Mouse (Mus musculus) MEL (cell line): ENCODE measurements at regions not wholly inside any gene's neighbourhood (a gene's known extent, or its start where the extent isn't known, plus 50 kb on each side); places are given as distances from the start of the nearest gene placed in this dataset.

Experiments
- DNase-seq: peaks from one replicate; pipeline ENCODE4 v3.0.0; 2011; ENCODE audit warnings: low read depth, low spot score
- H3K27ac ChIP-seq: 2 replicates; pipeline ENCODE4 v1.5.1; 2012; ENCODE audit warnings: low read depth, mild to moderate bottlenecking, control low read depth, low read length, moderate library complexity; ENCODE audit not compliant: control insufficient read depth
- H3K27me3 ChIP-seq, 2 experiments: fragments of 150-350 bp in 1 of 2; sonication (generic) in 1 of 2; 2 replicates each; pipeline ENCODE4 v1.6.1; 2012; ENCODE audit warnings: low read length in 2 of 2, mild to moderate bottlenecking in 2 of 2, improper control_type of control experiment in 1 of 2, moderate library complexity in 1 of 2; ENCODE audit not compliant: insufficient read depth in 2 of 2, control insufficient read depth in 1 of 2
- H3K36me3 ChIP-seq, 2 experiments: 2 replicates each; pipeline ENCODE4 v1.6.1; 2012 to 2014; ENCODE audit warnings: low read length in 2 of 2, improper control_type of control experiment in 1 of 2, inconsistent platforms in 1 of 2, mild to moderate bottlenecking in 1 of 2; ENCODE audit not compliant: insufficient read depth in 2 of 2, control insufficient read depth in 1 of 2
- H3K4me1 ChIP-seq, 2 experiments: fragments of 150-350 bp in 1 of 2; sonication (generic) in 1 of 2; 2 replicates each; pipeline ENCODE4 v1.6.1; 2012; ENCODE audit warnings: low read length in 2 of 2, improper control_type of control experiment in 1 of 2, mild to moderate bottlenecking in 1 of 2; ENCODE audit not compliant: insufficient read depth in 2 of 2, control insufficient read depth in 1 of 2
- H3K4me3 ChIP-seq, 2 experiments: fragments of 150-350 bp in 1 of 2; sonication (generic) in 1 of 2; 2 replicates each; pipeline ENCODE4 v1.5.1; 2012; ENCODE audit warnings: low read depth in 2 of 2, low read length in 2 of 2, mild to moderate bottlenecking in 2 of 2, moderate library complexity in 2 of 2, control low read depth in 1 of 2, improper control_type of control experiment in 1 of 2; ENCODE audit not compliant: control insufficient read depth in 1 of 2, insufficient read depth in 1 of 2
- H3K79me2 ChIP-seq: 2 replicates; pipeline ENCODE4 v1.6.1; 2012; ENCODE audit warnings: mild to moderate bottlenecking, low read length, moderate library complexity; ENCODE audit not compliant: control insufficient read depth, poor library complexity, insufficient read depth
- H3K9ac ChIP-seq: 2 replicates; pipeline ENCODE4 v1.6.1; 2012; ENCODE audit warnings: low read depth, mild to moderate bottlenecking, control low read depth, low read length, moderate library complexity; ENCODE audit not compliant: control insufficient read depth, poor library complexity, severe bottlenecking
- H3K9me3 ChIP-seq: fragments of 150-350 bp; sonication (generic); replicated peaks from 2 replicates; pipeline ENCODE4 v1.6.1; 2012; ENCODE audit warnings: mild to moderate bottlenecking, low read length, improper control_type of control experiment, moderate library complexity; ENCODE audit not compliant: insufficient read depth
- BHLHE40 ChIP-seq: IDR thresholded peaks from 2 replicates; pipeline ENCODE4 v1.6.1; 2012; ENCODE audit warnings: low read depth, mild to moderate bottlenecking, inconsistent platforms, low read length, improper control_type of control experiment, borderline replicate concordance
- CHD2 ChIP-seq: IDR thresholded peaks from 2 replicates; pipeline ENCODE4 v1.6.1; 2011; ENCODE audit warnings: low read length, improper control_type of control experiment
- CTCF ChIP-seq, 3 experiments: IDR thresholded peaks in 2 of 3; conservative IDR thresholded peaks in 1 of 3; 2 replicates each; pipeline ENCODE4 v1.5.1; 2011 to 2012; ENCODE audit warnings: low read length in 3 of 3, low read depth in 2 of 3, mild to moderate bottlenecking in 2 of 3, improper control_type of control experiment in 1 of 3, inconsistent platforms in 1 of 3, mixed read lengths in 1 of 3, moderate library complexity in 1 of 3; ENCODE audit not compliant: control insufficient read depth in 1 of 3, insufficient read depth in 1 of 3, poor library complexity in 1 of 3, severe bottlenecking in 1 of 3
- E2F4 ChIP-seq: IDR thresholded peaks from 2 replicates; pipeline ENCODE4 v1.6.1; 2011; ENCODE audit warnings: low read depth, low read length, improper control_type of control experiment, borderline replicate concordance
- ELF1 ChIP-seq: IDR thresholded peaks from 2 replicates; pipeline ENCODE4 v1.6.1; 2014; ENCODE audit warnings: low read depth, mild to moderate bottlenecking, inconsistent platforms, low read length, improper control_type of control experiment, moderate library complexity
- ETS1 ChIP-seq: IDR thresholded peaks from 2 replicates; pipeline ENCODE4 v1.6.1; 2012; ENCODE audit warnings: low read depth, mild to moderate bottlenecking, inconsistent platforms, low read length, improper control_type of control experiment, moderate library complexity
- GABPA ChIP-seq: IDR thresholded peaks from 2 replicates; pipeline ENCODE4 v1.6.1; 2012; ENCODE audit warnings: low read depth, mild to moderate bottlenecking, inconsistent platforms, low read length, improper control_type of control experiment, moderate library complexity
- GATA1 ChIP-seq: IDR thresholded peaks from 2 replicates; pipeline ENCODE4 v1.6.1; 2011; ENCODE audit warnings: low read depth, low read length, improper control_type of control experiment
- HCFC1 ChIP-seq: IDR thresholded peaks from 2 replicates; pipeline ENCODE4 v1.6.1; 2012; ENCODE audit warnings: low read depth, mild to moderate bottlenecking, inconsistent platforms, low read length, improper control_type of control experiment, moderate library complexity
- JUND ChIP-seq: IDR thresholded peaks from 2 replicates; pipeline ENCODE4 v1.6.1; 2011; ENCODE audit warnings: low read depth, mild to moderate bottlenecking, improper control_type of control experiment, low read length
- KAT2A ChIP-seq: conservative IDR thresholded peaks from 2 replicates; pipeline ENCODE4 v1.6.1; 2012; ENCODE audit warnings: low read depth, low read length, improper control_type of control experiment, inconsistent platforms
- MAX ChIP-seq: IDR thresholded peaks from 2 replicates; pipeline ENCODE4 v1.6.1; 2011; ENCODE audit warnings: low read length, improper control_type of control experiment
- MAZ ChIP-seq: IDR thresholded peaks from 2 replicates; pipeline ENCODE4 v1.6.1; 2012; ENCODE audit warnings: low read depth, mild to moderate bottlenecking, inconsistent platforms, low read length, improper control_type of control experiment
- MEF2A ChIP-seq: IDR thresholded peaks from 2 replicates; pipeline ENCODE4 v1.6.1; 2014; ENCODE audit warnings: low read depth, mild to moderate bottlenecking, inconsistent platforms, low read length, improper control_type of control experiment; ENCODE audit not compliant: poor library complexity, insufficient replicate concordance, severe bottlenecking; ENCODE audit errors: extremely low read depth
- MXI1 ChIP-seq: IDR thresholded peaks from 2 replicates; pipeline ENCODE4 v1.6.1; 2011; ENCODE audit warnings: mild to moderate bottlenecking, low read depth, low read length, improper control_type of control experiment
- MYB ChIP-seq: IDR thresholded peaks from 2 replicates; pipeline ENCODE4 v1.6.1; 2011; ENCODE audit warnings: mild to moderate bottlenecking, low read depth, low read length, improper control_type of control experiment
- MYC ChIP-seq: IDR thresholded peaks from 2 replicates; pipeline ENCODE4 v1.6.1; 2011; ENCODE audit warnings: low read depth, mild to moderate bottlenecking, low read length, improper control_type of control experiment, moderate library complexity
- NELFE ChIP-seq: IDR thresholded peaks from 2 replicates; pipeline ENCODE4 v1.6.1; 2011; ENCODE audit warnings: low read depth, low read length, improper control_type of control experiment
- POLR2A ChIP-seq, 2 experiments: IDR thresholded peaks; 2 replicates each; pipeline ENCODE4 v1.6.1; 2011 to 2012; ENCODE audit warnings: low read length in 2 of 2, mild to moderate bottlenecking in 2 of 2, control low read depth in 1 of 2, improper control_type of control experiment in 1 of 2, low read depth in 1 of 2, moderate library complexity in 1 of 2; ENCODE audit not compliant: control insufficient read depth in 1 of 2, insufficient read depth in 1 of 2, poor library complexity in 1 of 2
- POLR2AphosphoS2 ChIP-seq: IDR thresholded peaks from 2 replicates; pipeline ENCODE4 v1.6.1; 2011; ENCODE audit warnings: low read length, improper control_type of control experiment
- RAD21 ChIP-seq: IDR thresholded peaks from 2 replicates; pipeline ENCODE4 v1.6.1; 2011; ENCODE audit warnings: mild to moderate bottlenecking, low read depth, low read length, improper control_type of control experiment
- RCOR1 ChIP-seq: IDR thresholded peaks from 2 replicates; pipeline ENCODE4 v1.6.1; 2012; ENCODE audit warnings: low read depth, mild to moderate bottlenecking, inconsistent platforms, low read length, improper control_type of control experiment
- SIN3A ChIP-seq: IDR thresholded peaks from 2 replicates; pipeline ENCODE4 v1.6.1; 2012; ENCODE audit warnings: low read length, improper control_type of control experiment, inconsistent platforms
- TAL1 ChIP-seq: IDR thresholded peaks from 2 replicates; pipeline ENCODE4 v1.6.1; 2012; ENCODE audit warnings: mild to moderate bottlenecking, inconsistent platforms, low read length, moderate library complexity, mixed read lengths
- TBP ChIP-seq: IDR thresholded peaks from 2 replicates; pipeline ENCODE4 v1.8.0; 2011; ENCODE audit warnings: low read depth, low read length, improper control_type of control experiment
- TCF12 ChIP-seq: IDR thresholded peaks from 2 replicates; pipeline ENCODE4 v1.6.1; 2014; ENCODE audit warnings: low read depth, mild to moderate bottlenecking, inconsistent platforms, low read length, improper control_type of control experiment, moderate library complexity
- UBTF ChIP-seq: IDR thresholded peaks from 2 replicates; pipeline ENCODE4 v1.6.1; 2012; ENCODE audit warnings: low read depth, mild to moderate bottlenecking, inconsistent platforms, low read length, improper control_type of control experiment, moderate library complexity, borderline replicate concordance; ENCODE audit not compliant: insufficient read depth
- USF1 ChIP-seq: IDR thresholded peaks from 2 replicates; pipeline ENCODE4 v1.6.1; 2014; ENCODE audit warnings: low read depth, mild to moderate bottlenecking, inconsistent platforms, low read length, improper control_type of control experiment, moderate library complexity
- USF2 ChIP-seq, 2 experiments: IDR thresholded peaks; 2 replicates each; pipeline ENCODE4 v1.6.1; 2011 to 2012; ENCODE audit warnings: improper control_type of control experiment in 2 of 2, low read length in 2 of 2, borderline replicate concordance in 1 of 2, inconsistent platforms in 1 of 2, low read depth in 1 of 2, mild to moderate bottlenecking in 1 of 2; ENCODE audit not compliant: insufficient read depth in 1 of 2
- ZKSCAN1 ChIP-seq: IDR thresholded peaks from 2 replicates; pipeline ENCODE4 v1.6.1; 2012; ENCODE audit warnings: low read depth, mild to moderate bottlenecking, inconsistent platforms, low read length, improper control_type of control experiment, moderate library complexity
- ZMIZ1 ChIP-seq: IDR thresholded peaks from 2 replicates; pipeline ENCODE4 v1.6.1; 2012; ENCODE audit warnings: low read depth, mild to moderate bottlenecking, inconsistent platforms, low read length, improper control_type of control experiment, moderate library complexity
- ZNF384 ChIP-seq: IDR thresholded peaks from 2 replicates; pipeline ENCODE4 v1.6.1; 2012; ENCODE audit warnings: low read depth, mild to moderate bottlenecking, inconsistent platforms, low read length, improper control_type of control experiment

GRCm38 (mm10) chr1:176683146-176683545, 130.7 kb downstream of the Cep170 start:
- peaks cover 0 to 8% of the 10 kb centered on the region in 2 experiments; a peak in 2 of 4 replicates for H3K36me3 ChIP-seq
- H3K79me2 ChIP-seq = no peaks in the 10 kb centered on the region
- no peak for DNase-seq
- no peaks in the 10 kb centered on the region for H3K9me3 ChIP-seq
- no peak overlapping the region for H3K4me3 ChIP-seq
- no peak overlapping the region for H3K27ac ChIP-seq
- peaks cover 8 to 17% of the 10 kb centered on the region in 2 experiments; a peak in 3 of 4 replicates for H3K4me1 ChIP-seq
- H3K27me3 ChIP-seq = no peaks in the 10 kb centered on the region
- TF ChIP-seq UBTF = no peak
- TF ChIP-seq ETS1 = 0 out of 2 replicates have a peak, but pooled peaks have one; percentile 5
- H3K9ac ChIP-seq = no peak overlapping the region

DNA sequence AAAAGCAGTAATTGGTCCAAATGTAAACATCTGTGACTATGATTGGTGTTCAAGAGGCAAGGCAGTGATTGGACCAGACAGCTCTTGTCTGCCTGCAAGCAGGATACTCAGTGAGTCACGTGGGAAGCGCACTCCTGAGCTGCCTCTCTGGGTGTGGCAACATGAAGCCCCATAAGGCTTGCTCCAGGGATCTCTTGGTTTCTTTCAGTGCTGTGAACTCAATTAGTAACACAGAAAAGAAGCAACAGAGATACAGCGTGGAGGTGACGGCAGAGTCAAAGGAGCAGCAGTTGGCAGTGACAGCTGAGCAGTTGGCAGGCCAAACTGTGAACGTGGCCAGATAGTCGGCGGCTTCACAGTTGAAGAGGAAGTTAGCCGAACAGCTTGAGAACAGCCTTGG, 131.9 kb downstream of the Cep170 start:
- Histone ChIP-seq H3K4me3 (peak overlapping the region; percentile 55 to 60), H3K27ac (peak overlapping the region; percentile 80), H3K36me3 (peaks cover 0 to 8% of the 10 kb centered on the region in 2 experiments; a peak in 2 of 4 replicates), H3K9me3 (no peaks in the 10 kb centered on the region), H3K9ac (peak overlapping the region; percentile 58), H3K79me2 (no peaks in the 10 kb centered on the region), H3K4me1 (peaks cover 8 to 17% of the 10 kb centered on the region in 2 experiments; a peak in 3 of 4 replicates), H3K27me3 (no peaks in the 10 kb centered on the region)
- peak; percentile 87 for DNase-seq
- TF ChIP-seq TCF12 (0 out of 2 replicates have a peak, but pooled peaks have one; percentile 25), POLR2A (IDR thresholded peaks at IDR 0.05; ENCODE audit: control insufficient read depth in 1 of 2, insufficient read depth in 1 of 2, low read depth in 1 of 2, low read length in 2 of 2, poor library complexity in 1 of 2) (peak; percentile 23 to 53; a peak in 1 of 4 replicates), KAT2A (no peak), ETS1 (peak; percentile 85), JUND (no peak), ZNF384 (no peak), RAD21 (no peak), GABPA (no peak), HCFC1 (peak; percentile 23; the same call in 1 of the 2 replicates), MAX (peak; percentile 88), ZKSCAN1 (no peak), RCOR1 (no peak), ELF1 (no peak), GATA1 (no peak), MEF2A (no peak), MAZ (peak; percentile 54; the same call in 1 of the 2 replicates), CTCF (IDR thresholded peaks at IDR 0.05 in 2 of 3, conservative IDR thresholded peaks at IDR 0.05 in 1 of 3; ENCODE audit: control insufficient read depth in 1 of 3, insufficient read depth in 1 of 3, low read depth in 2 of 3, low read length in 3 of 3, poor library complexity in 1 of 3, severe bottlenecking in 1 of 3) (no peak), ZMIZ1 (no peak), POLR2AphosphoS2 (no peak), CHD2 (no peak), TBP (no peak), MYB (peak; percentile 73), TAL1 (no peak), SIN3A (peak; percentile 64), MXI1 (peak; percentile 81), E2F4 (no peak), UBTF (no peak), USF2 (IDR thresholded peaks at IDR 0.05; ENCODE audit: borderline replicate concordance in 1 of 2, insufficient read depth in 1 of 2, low read depth in 1 of 2, low read length in 2 of 2) (peak; percentile 50 to 62; a peak in 3 of 4 replicates), MYC (peak; percentile 81), BHLHE40 (no peak), NELFE (peak; percentile 28; the same call in 1 of the 2 replicates), USF1 (peak; percentile 91)
